ENCODE assay signal across 10 mouse cellular contexts in genomic region chr19:5426640-5427290, GRCm38 (mm10). TPM values are rescaled to one million over a fixed set of nuclear protein-coding genes. Genes with fewer than 3 reads are reported as not detected.
A peak's percentile ranks its signal among the peaks of the same experiment; 100 is the strongest.
DNase-seq lines count a peak whose midpoint lies in the region; ATAC-seq and TF ChIP-seq lines count a peak whose summit lies in the region.
"Had no signal": no experiment of that assay in that cellular context is flagged by ENCODE, and none has a peak within 500 bp of the region (broad histone marks: within the 10 kb centered on the region; RNA-seq: fewer than 3 reads in every experiment).

No protein-coding gene starts in this region.

- H3K27ac ChIP-seq in forebrain, embryonic 10.5 days: 0 out of 2 replicates have a peak overlapping the region, but pooled peaks have one; percentile 40
- H3K27ac ChIP-seq in forebrain, embryonic 16.5 days (ENCODE audit: low read length): no peak overlapping the region
- no peak overlapping the region for H3K27ac ChIP-seq in liver, embryonic 11.5 days (ENCODE audit: low read depth, low read length)
- H3K27ac ChIP-seq in intestine, embryonic 16.5 days (ENCODE audit: low read length): no peak overlapping the region
- no peak overlapping the region for H3K27ac ChIP-seq in midbrain, postnatal 0 days (ENCODE audit: low read depth, low read length)
- no peak overlapping the region for H3K27ac ChIP-seq in left cerebral cortex, adult 2 months

- no peak overlapping the region for H3K4me2 ChIP-seq in forebrain, embryonic 16.5 days (ENCODE audit: low read length)
- peak overlapping the region; percentile 86; the same call in 1 of the 2 replicates for H3K4me2 ChIP-seq in liver, embryonic 11.5 days
- H3K4me2 ChIP-seq in intestine, embryonic 16.5 days (ENCODE audit: low read depth, low read length): no peak overlapping the region
- H3K4me2 ChIP-seq in midbrain, postnatal 0 days (ENCODE audit: low read depth, low read length, poor library complexity, severe bottlenecking): 0 out of 2 replicates have a peak overlapping the region, but pooled peaks have one; percentile 74

- peak overlapping the region; percentile 86 for H3K4me3 ChIP-seq in forebrain, embryonic 10.5 days
- H3K4me3 ChIP-seq in forebrain, embryonic 16.5 days (replicated peaks; ENCODE audit: low read length): no peak overlapping the region
- peak overlapping the region; percentile 88 for H3K4me3 ChIP-seq in liver, embryonic 11.5 days (ENCODE audit: low read depth, low read length)
- H3K4me3 ChIP-seq in intestine, embryonic 16.5 days (ENCODE audit: low read length): no peak overlapping the region
- no peak overlapping the region for H3K4me3 ChIP-seq in midbrain, postnatal 0 days (ENCODE audit: low read depth, low read length)
- no peak overlapping the region for H3K4me3 ChIP-seq in left cerebral cortex, adult 2 months

- no peaks in the 10 kb centered on the region for H3K9me3 ChIP-seq in forebrain, embryonic 10.5 days
- no peaks in the 10 kb centered on the region for H3K9me3 ChIP-seq in forebrain, embryonic 16.5 days (ENCODE audit: control insufficient read depth, low read length)
- H3K9me3 ChIP-seq in liver, embryonic 11.5 days (ENCODE audit: control insufficient read depth, low read length): no peaks in the 10 kb centered on the region
- H3K9me3 ChIP-seq in intestine, embryonic 16.5 days (ENCODE audit: control insufficient read depth, low read length): no peaks in the 10 kb centered on the region
- no peaks in the 10 kb centered on the region for H3K9me3 ChIP-seq in midbrain, postnatal 0 days (ENCODE audit: low read length)

- 95% methylated on average over 13 of the region's 13 CpGs for WGBS in forebrain, embryonic 10.5 days
- WGBS in forebrain, embryonic 16.5 days: 92% methylated on average over 13 of the region's 13 CpGs
- WGBS in liver, embryonic 11.5 days: 87% methylated on average over 13 of the region's 13 CpGs
- WGBS in intestine, embryonic 16.5 days: 90% methylated on average over 13 of the region's 13 CpGs
- 89% methylated on average over 13 of the region's 13 CpGs for WGBS in midbrain, postnatal 0 days

- intact Hi-C loops in left cerebral cortex, adult 2 months (cut with DNase I): no loop called here

- no peak overlapping the region for H3K9ac ChIP-seq in forebrain, embryonic 16.5 days (replicated peaks; ENCODE audit: low read depth, low read length)
- peak overlapping the region; percentile 13; the same call in 1 of the 2 replicates for H3K9ac ChIP-seq in liver, embryonic 11.5 days (ENCODE audit: low read depth, low read length)
- H3K9ac ChIP-seq in intestine, embryonic 16.5 days (ENCODE audit: low read depth, low read length): 0 out of 2 replicates have a peak overlapping the region, but pooled peaks have one; percentile 93
- H3K9ac ChIP-seq in midbrain, postnatal 0 days (replicated peaks; ENCODE audit: low read length, poor library complexity, severe bottlenecking): no peak overlapping the region

- no peak for TF ChIP-seq CTCF in midbrain, postnatal 0 days (IDR thresholded peaks at IDR 0.05)
- no peak for TF ChIP-seq CTCF in left cerebral cortex, adult 2 months (IDR thresholded peaks at IDR 0.05)

- H3K4me1 ChIP-seq in forebrain, embryonic 10.5 days: peaks cover 46% of the 10 kb centered on the region
- peaks cover 37% of the 10 kb centered on the region for H3K4me1 ChIP-seq in forebrain, embryonic 16.5 days (replicated peaks; ENCODE audit: control insufficient read depth, insufficient read depth, low read length)
- H3K4me1 ChIP-seq in liver, embryonic 11.5 days (replicated peaks; ENCODE audit: control insufficient read depth, insufficient read depth, low read length): peaks cover 21% of the 10 kb centered on the region
- peaks cover 21% of the 10 kb centered on the region for H3K4me1 ChIP-seq in intestine, embryonic 16.5 days (ENCODE audit: control insufficient read depth, insufficient read depth, low read length)
- peaks cover 20% of the 10 kb centered on the region for H3K4me1 ChIP-seq in midbrain, postnatal 0 days (ENCODE audit: insufficient read depth, low read length)

- peaks cover 48% of the 10 kb centered on the region for H3K36me3 ChIP-seq in forebrain, embryonic 10.5 days (replicated peaks)
- H3K36me3 ChIP-seq in forebrain, embryonic 16.5 days (ENCODE audit: control insufficient read depth, insufficient read depth): peaks cover 7% of the 10 kb centered on the region; the same call in 1 of the 2 replicates
- H3K36me3 ChIP-seq in liver, embryonic 11.5 days (ENCODE audit: control insufficient read depth, insufficient read depth, low read length): peaks cover 15% of the 10 kb centered on the region; the same call in 1 of the 2 replicates
- H3K36me3 ChIP-seq in intestine, embryonic 16.5 days (ENCODE audit: control insufficient read depth, insufficient read depth, low read length): peaks cover 9% of the 10 kb centered on the region; the same call in 1 of the 2 replicates
- H3K36me3 ChIP-seq in midbrain, postnatal 0 days (ENCODE audit: insufficient read depth, low read length): peaks cover 17% of the 10 kb centered on the region; the same call in 1 of the 2 replicates

- DNase-seq in forebrain, embryonic 10.5 days (ENCODE audit: extremely low spot score, low spot score): no peak
- DNase-seq in liver, embryonic 11.5 days (ENCODE audit: low spot score): no peak
- DNase-seq in liver: no peak
- no peak for DNase-seq in midbrain, postnatal 0 days (ENCODE audit: low spot score)
- no peak for DNase-seq in left cerebral cortex, adult 2 months (ENCODE audit: extremely low spot score in 1 of 2, low spot score in 2 of 2)
- DNase-seq in layer of hippocampus, postnatal 36 days: no peak

- no peak for ATAC-seq in forebrain, embryonic 16.5 days
- ATAC-seq in liver, embryonic 11.5 days (replicated peaks; ENCODE audit: low FRiP score): no peak
- no peak for ATAC-seq in intestine, embryonic 16.5 days
- ATAC-seq in midbrain, postnatal 0 days (ENCODE audit: low FRiP score): no peak

- no peaks in the 10 kb centered on the region for H3K27me3 ChIP-seq in forebrain, embryonic 10.5 days (ENCODE audit: poor library complexity, severe bottlenecking)
- H3K27me3 ChIP-seq in forebrain, embryonic 16.5 days (replicated peaks; ENCODE audit: control insufficient read depth, insufficient read depth, low read length): no peaks in the 10 kb centered on the region
- H3K27me3 ChIP-seq in liver, embryonic 11.5 days (replicated peaks; ENCODE audit: control insufficient read depth, insufficient read depth, low read length): no peaks in the 10 kb centered on the region
- H3K27me3 ChIP-seq in intestine, embryonic 16.5 days (replicated peaks; ENCODE audit: control insufficient read depth, insufficient read depth, low read length): no peaks in the 10 kb centered on the region
- H3K27me3 ChIP-seq in midbrain, postnatal 0 days (ENCODE audit: insufficient read depth, low read length): no peaks in the 10 kb centered on the region

RNA-seq across cellular contexts. Expression of gene AI837181, which starts 1.8 kb away (rescaled TPM):
- polyA plus RNA-seq in forebrain, embryonic 10.5 days (2016; fragmentation: Nextera tagmentation; extraction: Ambion mirVana): 42.2 and 42.3 TPM in 2 replicates
- 61.1 and 62.9 TPM in 2 replicates for polyA plus RNA-seq in forebrain, embryonic 16.5 days (2015; fragmentation: Nextera tagmentation; extraction: Ambion mirVana)
- 24.2 and 27.2 TPM in 2 replicates for polyA plus RNA-seq in liver, embryonic 11.5 days (2014; fragmentation: Nextera tagmentation; extraction: Ambion mirVana)
- 10.2 and 16.8 TPM in 2 replicates for polyA plus RNA-seq in intestine, embryonic 16.5 days (2015; fragmentation: Nextera tagmentation; extraction: Ambion mirVana)
- total RNA-seq in midbrain, postnatal 0 days (2014; rRNA removed): 73.2 and 98.8 TPM in 2 replicates
- polyA plus RNA-seq in midbrain, postnatal 0 days (2015; fragmentation: Nextera tagmentation; extraction: Ambion mirVana): 74.1 and 85.2 TPM in 2 replicates
- 10 to 100 TPM; 68.0 to 74.1 TPM for total RNA-seq in left cerebral cortex, adult 2 months (2021)
- total RNA-seq in layer of hippocampus, postnatal 36 days (2021): 10 to 100 TPM; 66.4 to 69.8 TPM

RNA-seq across cellular contexts. Expression of gene Drap1, which starts 2.0 kb away (rescaled TPM):
- 198 and 208 TPM in 2 replicates for polyA plus RNA-seq in forebrain, embryonic 10.5 days (2016; fragmentation: Nextera tagmentation; extraction: Ambion mirVana)
- 283 and 294 TPM in 2 replicates for polyA plus RNA-seq in forebrain, embryonic 16.5 days (2015; fragmentation: Nextera tagmentation; extraction: Ambion mirVana)
- polyA plus RNA-seq in liver, embryonic 11.5 days (2014; fragmentation: Nextera tagmentation; extraction: Ambion mirVana): 124 and 151 TPM in 2 replicates
- 175 and 180 TPM in 2 replicates for polyA plus RNA-seq in intestine, embryonic 16.5 days (2015; fragmentation: Nextera tagmentation; extraction: Ambion mirVana)
- total RNA-seq in midbrain, postnatal 0 days (2014; rRNA removed): 187 and 203 TPM in 2 replicates
- polyA plus RNA-seq in midbrain, postnatal 0 days (2015; fragmentation: Nextera tagmentation; extraction: Ambion mirVana): 332 and 342 TPM in 2 replicates
- 100 to 1,000 TPM; 248 to 267 TPM for total RNA-seq in left cerebral cortex, adult 2 months (2021)
- total RNA-seq in layer of hippocampus, postnatal 36 days (2021): 100 to 1,000 TPM; 291 to 298 TPM

RNA-seq across cellular contexts. Expression of gene Fosl1, which starts 20.6 kb away (rescaled TPM):
- not detected in 2 replicates for polyA plus RNA-seq in forebrain, embryonic 10.5 days (2016; fragmentation: Nextera tagmentation; extraction: Ambion mirVana)
- polyA plus RNA-seq in forebrain, embryonic 16.5 days (2015; fragmentation: Nextera tagmentation; extraction: Ambion mirVana): not detected in 2 replicates
- polyA plus RNA-seq in liver, embryonic 11.5 days (2014; fragmentation: Nextera tagmentation; extraction: Ambion mirVana): 0.52 and 0.59 TPM in 2 replicates
- not detected in 2 replicates for polyA plus RNA-seq in intestine, embryonic 16.5 days (2015; fragmentation: Nextera tagmentation; extraction: Ambion mirVana)
- 0.11 TPM in 1 of 2 replicates, not detected in the other for total RNA-seq in midbrain, postnatal 0 days (2014; rRNA removed)
- not detected in 2 replicates for polyA plus RNA-seq in midbrain, postnatal 0 days (2015; fragmentation: Nextera tagmentation; extraction: Ambion mirVana)
- total RNA-seq in left cerebral cortex, adult 2 months (2021): under 1 TPM in 1 of 2 experiments, not detected in 1; 0.65 TPM
- not detected for total RNA-seq in layer of hippocampus, postnatal 36 days (2021)
- total RNA-seq: left cerebral cortex, postnatal 36 days; neutrophil, adult 5-6 weeks had no signal

RNA-seq across cellular contexts. Expression of gene Tsga10ip, which starts 24.4 kb away (rescaled TPM):
- not detected in 2 replicates for polyA plus RNA-seq in forebrain, embryonic 10.5 days (2016; fragmentation: Nextera tagmentation; extraction: Ambion mirVana)
- not detected in 2 replicates for polyA plus RNA-seq in forebrain, embryonic 16.5 days (2015; fragmentation: Nextera tagmentation; extraction: Ambion mirVana)
- polyA plus RNA-seq in liver, embryonic 11.5 days (2014; fragmentation: Nextera tagmentation; extraction: Ambion mirVana): 0.30 and 1.2 TPM in 2 replicates
- polyA plus RNA-seq in intestine, embryonic 16.5 days (2015; fragmentation: Nextera tagmentation; extraction: Ambion mirVana): 5.9 and 6.3 TPM in 2 replicates
- not detected in 2 replicates for total RNA-seq in midbrain, postnatal 0 days (2014; rRNA removed)
- 0.10 TPM in 1 of 2 replicates, not detected in the other for polyA plus RNA-seq in midbrain, postnatal 0 days (2015; fragmentation: Nextera tagmentation; extraction: Ambion mirVana)
- total RNA-seq in left cerebral cortex, adult 2 months (2021): not detected
- not detected for total RNA-seq in layer of hippocampus, postnatal 36 days (2021)
- total RNA-seq: left cerebral cortex, postnatal 36 days; neutrophil, adult 5-6 weeks had no signal

RNA-seq across cellular contexts. Expression of gene Ccdc85b, which starts 30.9 kb away (rescaled TPM):
- polyA plus RNA-seq in forebrain, embryonic 10.5 days (2016; fragmentation: Nextera tagmentation; extraction: Ambion mirVana): 5.5 and 6.7 TPM in 2 replicates
- polyA plus RNA-seq in forebrain, embryonic 16.5 days (2015; fragmentation: Nextera tagmentation; extraction: Ambion mirVana): 8.6 and 8.8 TPM in 2 replicates
- 5.8 and 6.3 TPM in 2 replicates for polyA plus RNA-seq in liver, embryonic 11.5 days (2014; fragmentation: Nextera tagmentation; extraction: Ambion mirVana)
- 5.0 and 5.4 TPM in 2 replicates for polyA plus RNA-seq in intestine, embryonic 16.5 days (2015; fragmentation: Nextera tagmentation; extraction: Ambion mirVana)
- 14.3 and 19.4 TPM in 2 replicates for total RNA-seq in midbrain, postnatal 0 days (2014; rRNA removed)
- polyA plus RNA-seq in midbrain, postnatal 0 days (2015; fragmentation: Nextera tagmentation; extraction: Ambion mirVana): 15.4 and 15.6 TPM in 2 replicates
- 10 to 100 TPM; 29.5 to 30.6 TPM for total RNA-seq in left cerebral cortex, adult 2 months (2021)
- total RNA-seq in layer of hippocampus, postnatal 36 days (2021): 10 to 100 TPM; 34.8 to 38.3 TPM

Comparison
In these comparisons a context has a peak if more than half of its experiments do, and no peak if none do; other contexts are left out.
1. H3K4me3 ChIP-seq: peak in forebrain, embryonic 10.5 days (single experiment) and liver, embryonic 11.5 days (single experiment); none in forebrain, embryonic 16.5 days (single experiment), intestine, embryonic 16.5 days (single experiment), midbrain, postnatal 0 days (single experiment) and left cerebral cortex, adult 2 months (single experiment).
2. H3K4me2 ChIP-seq: peak in liver, embryonic 11.5 days (single experiment) and midbrain, postnatal 0 days (single experiment); none in forebrain, embryonic 16.5 days (single experiment) and intestine, embryonic 16.5 days (single experiment).
3. H3K9ac ChIP-seq: peak in liver, embryonic 11.5 days (single experiment) and intestine, embryonic 16.5 days (single experiment); none in forebrain, embryonic 16.5 days (single experiment) and midbrain, postnatal 0 days (single experiment).